Mouse (Mus musculus): Measurements from ENCODE around the gene Ano4. TPM values are rescaled to one million over a fixed set of nuclear protein-coding genes. Genes with fewer than 3 reads are reported as not detected.

Gene Ano4
- polyA plus RNA-seq, 1 experiment from 2014 or later, result 11.9 TPM

DNA sequence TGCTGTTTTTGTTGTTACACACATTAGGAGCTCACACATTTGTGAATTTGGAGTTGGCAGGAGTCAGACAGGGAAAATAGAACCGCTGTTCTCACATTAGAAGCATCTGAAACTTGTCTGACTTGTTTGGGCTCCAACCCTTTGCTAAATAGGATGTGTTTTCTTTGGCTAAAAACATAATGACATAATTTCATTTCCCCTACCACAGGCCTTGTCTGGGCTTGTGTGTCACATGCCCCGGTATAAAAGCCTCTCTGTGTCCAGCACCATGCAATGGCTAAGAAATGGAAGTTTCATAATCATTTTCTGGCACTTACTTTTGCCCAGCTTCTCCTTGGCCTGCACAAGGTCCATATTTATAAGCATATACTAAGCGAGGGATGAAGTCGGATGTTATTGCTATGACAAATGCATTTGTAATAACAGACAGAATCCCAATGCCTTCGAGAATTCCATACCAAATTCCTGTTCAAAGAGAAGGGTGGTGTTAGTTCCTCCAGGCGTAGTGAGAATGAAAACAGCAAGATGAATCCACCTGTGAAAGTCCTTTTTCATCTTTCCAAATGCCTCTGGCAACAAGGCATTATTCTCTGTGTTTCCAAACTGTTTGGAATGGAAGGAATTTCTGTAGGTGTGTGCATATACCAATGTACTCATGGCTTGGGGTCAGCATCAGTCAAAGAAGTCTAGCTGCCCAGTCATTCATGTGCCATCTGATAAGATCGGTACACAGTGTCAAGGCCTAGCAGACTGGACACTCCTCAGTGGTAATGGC, 373.4 kb downstream of the Ano4 start:
- peaks cover 2% of the 10 kb centered on the region; the same call in 1 of the 2 replicates for H3K36me3 ChIP-seq (ENCODE audit: control insufficient read depth, insufficient read depth, low read length)
- H3K4me2 ChIP-seq (ENCODE audit: low read length), result no peak overlapping the region
- ATAC-seq, result no peak
- H3K9me3 ChIP-seq (ENCODE audit: control insufficient read depth, low read length), result no peaks in the 10 kb centered on the region
- no peaks in the 10 kb centered on the region for H3K27me3 ChIP-seq (replicated peaks; ENCODE audit: control insufficient read depth, insufficient read depth, low read length)
- H3K4me1 ChIP-seq (ENCODE audit: control insufficient read depth, insufficient read depth, low read depth, low read length), result no peaks in the 10 kb centered on the region
- H3K4me3 ChIP-seq (ENCODE audit: low read length), result no peak overlapping the region
- no peak overlapping the region for H3K9ac ChIP-seq (ENCODE audit: low read depth, low read length)
- H3K27ac ChIP-seq (ENCODE audit: low read depth, low read length), result no peak overlapping the region
- whole genome bisulfite sequencing, result 87% methylated on average over 7 of the region's 7 CpGs

DNA sequence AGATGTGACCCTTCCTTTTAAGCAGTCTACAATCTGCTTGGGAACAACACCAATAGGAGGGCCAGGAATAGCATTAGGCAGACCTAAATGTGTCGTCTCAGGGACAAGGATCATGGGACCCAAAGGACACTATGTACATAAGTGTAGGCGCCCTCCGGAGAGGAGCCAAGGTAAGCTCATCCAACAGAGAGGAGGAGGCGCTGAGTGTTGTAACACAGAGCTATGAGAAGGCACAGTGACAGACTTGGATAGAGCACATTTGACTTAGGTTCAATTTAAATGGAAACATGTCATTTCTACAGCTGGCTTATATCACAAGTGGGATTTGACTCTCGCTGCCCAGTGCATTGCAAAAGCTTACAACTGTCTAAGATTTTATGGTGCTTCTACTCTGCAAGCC, 376.0 kb downstream of the Ano4 start:
- no peak overlapping the region for H3K9ac ChIP-seq (ENCODE audit: low read depth, low read length)
- no peak overlapping the region for H3K4me3 ChIP-seq (ENCODE audit: low read length)
- WGBS, result 94% methylated on average over 5 of the region's 5 CpGs
- no peak for ATAC-seq
- no peak overlapping the region for H3K27ac ChIP-seq (ENCODE audit: low read depth, low read length)
- no peaks in the 10 kb centered on the region for H3K27me3 ChIP-seq (replicated peaks; ENCODE audit: control insufficient read depth, insufficient read depth, low read length)
- no peaks in the 10 kb centered on the region for H3K4me1 ChIP-seq (ENCODE audit: control insufficient read depth, insufficient read depth, low read depth, low read length)
- H3K4me2 ChIP-seq (ENCODE audit: low read length), result no peak overlapping the region
- no peaks in the 10 kb centered on the region for H3K9me3 ChIP-seq (ENCODE audit: control insufficient read depth, low read length)
- peaks cover 2% of the 10 kb centered on the region; the same call in 1 of the 2 replicates for H3K36me3 ChIP-seq (ENCODE audit: control insufficient read depth, insufficient read depth, low read length)

GRCm38 (mm10) chr10:88960791-88961190, 383.8 kb downstream of the Ano4 start:
- Histone ChIP-seq H3K9ac (ENCODE audit: low read depth, low read length) (no peak overlapping the region), H3K4me1 (ENCODE audit: control insufficient read depth, insufficient read depth, low read depth, low read length) (no peaks in the 10 kb centered on the region), H3K36me3 (ENCODE audit: control insufficient read depth, insufficient read depth, low read length) (no peaks in the 10 kb centered on the region), H3K9me3 (ENCODE audit: control insufficient read depth, low read length) (no peaks in the 10 kb centered on the region), H3K27ac (ENCODE audit: low read depth, low read length) (no peak overlapping the region), H3K4me2 (ENCODE audit: low read length) (no peak overlapping the region), H3K4me3 (ENCODE audit: low read length) (no peak overlapping the region), H3K27me3 (replicated peaks; ENCODE audit: control insufficient read depth, insufficient read depth, low read length) (no peaks in the 10 kb centered on the region)
- no peak for ATAC-seq
- 86% methylated on average over 5 of the region's 5 CpGs for WGBS

GRCm38 (mm10) chr10:88950297-88950653, 394.3 kb downstream of the Ano4 start:
- Histone ChIP-seq H3K9ac (ENCODE audit: low read depth, low read length) (no peak overlapping the region), H3K4me3 (ENCODE audit: low read length) (no peak overlapping the region), H3K36me3 (ENCODE audit: control insufficient read depth, insufficient read depth, low read length) (no peaks in the 10 kb centered on the region), H3K9me3 (ENCODE audit: control insufficient read depth, low read length) (no peaks in the 10 kb centered on the region), H3K4me1 (ENCODE audit: control insufficient read depth, insufficient read depth, low read depth, low read length) (no peaks in the 10 kb centered on the region), H3K4me2 (ENCODE audit: low read length) (no peak overlapping the region), H3K27me3 (replicated peaks; ENCODE audit: control insufficient read depth, insufficient read depth, low read length) (no peaks in the 10 kb centered on the region), H3K27ac (ENCODE audit: low read depth, low read length) (no peak overlapping the region)
- ATAC-seq, result no peak
- 85% methylated on average over 4 of the region's 4 CpGs for WGBS

DNA sequence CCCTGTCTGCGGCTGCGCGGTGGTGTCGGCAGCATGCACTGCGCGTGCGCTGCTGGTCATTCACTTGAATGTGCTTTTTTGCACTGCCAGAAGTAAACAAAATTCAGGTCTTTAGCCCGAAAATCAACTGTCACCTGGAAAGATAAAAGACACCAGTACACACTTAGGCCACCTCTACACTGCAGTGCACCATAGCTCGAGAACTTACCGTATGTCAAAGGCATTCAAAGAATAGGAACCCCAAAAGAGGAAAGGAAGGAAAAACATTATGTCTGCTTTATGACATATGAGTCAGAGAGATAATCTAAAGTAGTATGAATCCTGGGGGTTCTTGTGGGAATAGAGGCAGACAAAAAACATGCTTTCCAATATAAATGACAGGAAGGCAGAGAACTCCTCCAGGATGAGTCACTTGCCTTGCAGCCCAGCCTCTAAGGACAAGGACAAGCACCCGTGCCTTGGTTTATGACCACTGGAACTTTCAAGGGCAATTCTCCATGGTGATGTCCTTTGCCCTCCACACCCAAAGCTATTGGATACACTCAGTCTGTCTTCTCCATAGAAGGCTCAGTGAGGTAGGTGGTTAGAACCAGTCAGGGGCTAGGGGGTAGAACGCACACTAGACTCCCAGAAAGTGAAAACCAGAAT, 394.8 kb downstream of the Ano4 start:
- ATAC-seq, result no peak
- H3K27ac ChIP-seq (ENCODE audit: low read depth, low read length), result no peak overlapping the region
- no peak overlapping the region for H3K4me3 ChIP-seq (ENCODE audit: low read length)
- H3K4me2 ChIP-seq (ENCODE audit: low read length), result no peak overlapping the region
- no peaks in the 10 kb centered on the region for H3K27me3 ChIP-seq (replicated peaks; ENCODE audit: control insufficient read depth, insufficient read depth, low read length)
- 93% methylated on average over 12 of the region's 12 CpGs for WGBS
- H3K9ac ChIP-seq (ENCODE audit: low read depth, low read length), result no peak overlapping the region
- no peaks in the 10 kb centered on the region for H3K36me3 ChIP-seq (ENCODE audit: control insufficient read depth, insufficient read depth, low read length)
- no peaks in the 10 kb centered on the region for H3K9me3 ChIP-seq (ENCODE audit: control insufficient read depth, low read length)
- H3K4me1 ChIP-seq (ENCODE audit: control insufficient read depth, insufficient read depth, low read depth, low read length), result no peaks in the 10 kb centered on the region

Other genes starting within 250 kb of the Ano4 start
- gene Gas2l3, start 99.2 kb upstream of the Ano4 start, polyA plus RNA-seq (2015; fragmentation: Nextera tagmentation; extraction: Ambion mirVana), result 5.4 and 6.2 TPM in 2 replicates
- gene Nr1h4, start 188.8 kb upstream of the Ano4 start, polyA plus RNA-seq (2015; fragmentation: Nextera tagmentation; extraction: Ambion mirVana), result 0.15 TPM in 1 of 2 replicates, not detected in the other